Mouse (Mus musculus): ENCODE data around the gene Cmtr2. TPM values are rescaled to one million over a fixed set of nuclear protein-coding genes. Genes with fewer than 3 reads are reported as not detected.

Cmtr2 gene
- total RNA-seq (2014; rRNA removed): 13.9 and 15.0 TPM in 2 replicates
- polyA plus RNA-seq (2015; fragmentation: Nextera tagmentation; extraction: Ambion mirVana): 5.6 and 6.2 TPM in 2 replicates

DNA sequence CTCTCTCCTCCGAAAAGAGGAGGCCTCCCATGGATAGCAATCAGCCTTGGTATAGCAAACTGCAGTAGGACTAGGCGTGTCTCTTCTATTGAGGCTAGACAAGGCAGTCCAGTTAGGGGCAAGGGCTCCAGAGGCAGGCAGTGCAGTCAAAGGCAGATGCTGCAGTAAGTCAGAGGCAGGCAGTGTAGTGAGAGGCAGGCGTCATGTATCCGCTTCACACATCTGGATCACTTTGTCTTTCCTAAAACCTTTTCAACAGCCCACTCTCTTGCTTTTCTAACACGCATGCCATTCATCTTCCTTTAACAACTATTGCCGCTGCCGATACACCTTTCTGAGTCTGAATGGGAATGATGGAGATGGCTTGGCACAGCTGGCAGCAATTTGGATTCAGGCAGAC, at the start of gene Cmtr2:
Gene Cmtr2 (plus strand): TSS at position 301 of the 400 bp plus-strand sequence.
- ATAC-seq (no peak), DNase-seq (ENCODE audit: low spot score) (no peak)
- TF ChIP-seq CTCF (IDR thresholded peaks at IDR 0.05; ENCODE audit: low read depth): no peak
- H3K9me3 ChIP-seq (ENCODE audit: low read length): no peaks in the 10 kb centered on the region
- H3K4me1 ChIP-seq (ENCODE audit: insufficient read depth, low read length): peaks cover 8% of the 10 kb centered on the region
- no peaks in the 10 kb centered on the region for H3K27me3 ChIP-seq (ENCODE audit: insufficient read depth, low read length)
- H3K4me3 ChIP-seq (ENCODE audit: low read length): no peak within 1 kb of the TSS
- H3K9ac ChIP-seq (replicated peaks; ENCODE audit: low read length): no peak within 1 kb of the TSS
- H3K4me2 ChIP-seq (ENCODE audit: low read depth, low read length): no peak within 1 kb of the TSS
- 74% methylated on average over 7 of the region's 7 CpGs for WGBS
- no peaks in the 10 kb centered on the region for H3K36me3 ChIP-seq (ENCODE audit: insufficient read depth, low read length)
- H3K27ac ChIP-seq: no peak within 1 kb of the TSS

DNA sequence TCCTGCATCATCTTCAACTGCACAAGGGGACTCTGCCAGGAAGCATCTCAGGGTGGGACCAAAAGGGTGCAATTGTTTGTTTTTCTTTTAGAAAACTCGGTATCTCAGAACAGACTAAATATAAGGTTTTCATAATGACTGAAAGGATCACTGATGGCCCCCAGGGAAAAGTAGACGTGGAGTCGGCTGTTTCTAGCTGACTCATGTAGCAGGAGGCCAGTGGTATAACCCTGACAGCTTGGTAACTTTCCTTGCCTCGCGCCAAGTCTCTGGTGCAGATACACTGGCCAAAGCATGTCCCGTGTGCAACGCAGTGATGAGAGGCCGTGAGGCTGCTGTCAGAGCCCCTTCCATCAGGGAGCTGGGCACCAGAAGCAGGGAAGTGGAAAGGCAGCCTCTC, 49.2 kb upstream of the Cmtr2 start:
- no peak overlapping the region for H3K4me3 ChIP-seq (ENCODE audit: low read length)
- DNase-seq (ENCODE audit: low spot score) (no peak), ATAC-seq (no peak)
- H3K27me3 ChIP-seq (ENCODE audit: insufficient read depth, low read length): no peaks in the 10 kb centered on the region
- H3K36me3 ChIP-seq (ENCODE audit: insufficient read depth, low read length): no peaks in the 10 kb centered on the region
- no peaks in the 10 kb centered on the region for H3K9me3 ChIP-seq (ENCODE audit: low read length)
- no peak for TF ChIP-seq CTCF (IDR thresholded peaks at IDR 0.05; ENCODE audit: low read depth)
- no peak overlapping the region for H3K9ac ChIP-seq (replicated peaks; ENCODE audit: low read length)
- H3K27ac ChIP-seq: no peak overlapping the region
- H3K4me1 ChIP-seq (ENCODE audit: insufficient read depth, low read length): 0 out of 2 replicates have a peak, but pooled peaks cover 4% of the 10 kb centered on the region
- no peak overlapping the region for H3K4me2 ChIP-seq (ENCODE audit: low read depth, low read length)
- 71% methylated on average over 8 of the region's 8 CpGs for WGBS

DNA sequence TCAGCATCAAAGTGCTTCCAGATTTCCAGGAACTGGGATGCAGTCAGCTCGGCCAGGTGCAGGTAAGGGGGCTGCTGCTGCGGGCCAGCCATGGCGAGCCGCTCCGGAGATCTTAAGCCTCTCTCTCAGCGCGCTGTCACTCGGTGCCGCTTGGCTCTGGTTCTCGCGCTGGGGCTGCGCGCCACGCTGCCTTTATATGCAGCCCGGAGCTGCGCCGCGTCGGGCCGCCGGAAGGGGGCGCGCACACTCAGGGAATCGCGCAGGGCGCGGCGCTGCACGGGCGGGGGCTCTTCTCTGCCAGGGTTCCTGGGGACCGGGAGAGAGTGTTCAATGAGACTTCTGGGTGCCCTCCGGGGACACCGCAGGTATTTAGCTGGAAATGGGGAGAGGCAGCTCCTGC, 47.4 kb upstream of the Cmtr2 start, which contains the start of gene Calb2:
Gene Calb2 (minus strand): TSS at position 165 of the 400 bp plus-strand sequence.
- WGBS: 2% methylated on average over 33 of the region's 33 CpGs
- Histone ChIP-seq H3K9me3 (ENCODE audit: low read length) (no peaks in the 10 kb centered on the region), H3K9ac (replicated peaks; ENCODE audit: low read length) (no peak within 1 kb of the TSS; the same call in 1 of the 2 replicates), H3K36me3 (ENCODE audit: insufficient read depth, low read length) (no peaks in the 10 kb centered on the region), H3K4me2 (ENCODE audit: low read depth, low read length) (peak within 1 kb of the TSS; percentile 59), H3K27ac (no peak within 1 kb of the TSS), H3K4me1 (ENCODE audit: insufficient read depth, low read length) (no peaks in the 10 kb centered on the region), H3K4me3 (ENCODE audit: low read length) (peak within 1 kb of the TSS; percentile 30), H3K27me3 (ENCODE audit: insufficient read depth, low read length) (no peaks in the 10 kb centered on the region)
- peak; percentile 94 for ATAC-seq
- DNase-seq (ENCODE audit: low spot score): peak; percentile 90
- TF ChIP-seq CTCF (IDR thresholded peaks at IDR 0.05; ENCODE audit: low read depth): peak; percentile 70

DNA sequence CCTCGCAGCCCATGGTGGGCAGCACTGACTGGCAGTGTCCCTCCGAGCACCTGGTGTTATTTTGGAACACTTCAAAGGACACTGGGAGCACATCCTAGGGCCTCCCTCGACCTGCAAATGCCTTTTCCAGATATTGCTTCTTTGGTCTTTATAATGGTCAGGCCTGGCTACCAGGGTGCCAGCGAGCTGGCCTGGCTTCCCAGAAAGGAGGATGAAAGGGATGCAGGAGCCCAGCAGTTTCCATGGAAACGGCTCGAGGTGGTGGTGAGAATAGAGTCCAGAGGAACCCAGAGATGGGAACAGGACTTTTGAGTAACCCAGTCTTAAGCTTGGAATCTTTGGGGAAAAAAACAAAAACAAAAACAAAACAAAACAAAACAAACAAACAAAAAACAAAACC, 43.3 kb upstream of the Cmtr2 start:
- no peak overlapping the region; the same call in 1 of the 2 replicates for H3K27ac ChIP-seq
- DNase-seq (ENCODE audit: low spot score): peak; percentile 55
- H3K36me3 ChIP-seq (ENCODE audit: insufficient read depth, low read length): no peaks in the 10 kb centered on the region
- WGBS: 39% methylated on average over 6 of the region's 6 CpGs
- no peak overlapping the region for H3K4me3 ChIP-seq (ENCODE audit: low read length)
- ATAC-seq: no peak
- TF ChIP-seq CTCF (IDR thresholded peaks at IDR 0.05; ENCODE audit: low read depth): no peak
- no peak overlapping the region for H3K9ac ChIP-seq (replicated peaks; ENCODE audit: low read length)
- no peaks in the 10 kb centered on the region for H3K9me3 ChIP-seq (ENCODE audit: low read length)
- no peaks in the 10 kb centered on the region for H3K27me3 ChIP-seq (ENCODE audit: insufficient read depth, low read length)
- no peak overlapping the region for H3K4me2 ChIP-seq (ENCODE audit: low read depth, low read length)
- peaks cover 1% of the 10 kb centered on the region for H3K4me1 ChIP-seq (ENCODE audit: insufficient read depth, low read length)

DNA sequence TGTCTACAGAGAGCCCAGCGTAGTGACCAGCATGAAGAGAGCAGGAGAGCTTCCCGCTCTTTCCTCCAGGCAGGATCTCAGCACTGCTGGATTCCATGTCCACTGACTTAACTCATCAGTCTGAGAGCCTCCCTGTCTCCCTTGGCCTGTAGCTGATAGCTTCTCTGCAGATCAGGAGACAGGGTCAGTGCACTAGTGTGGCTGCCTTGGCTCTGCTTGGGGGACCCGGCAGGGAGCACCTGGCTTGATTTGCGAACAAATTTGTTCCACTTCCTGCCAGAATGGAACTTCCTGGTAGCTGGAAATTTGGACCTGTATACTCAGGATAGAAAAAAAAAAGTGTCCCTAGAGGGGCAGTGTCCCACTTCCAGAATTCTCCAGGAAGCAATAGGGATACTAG, 40.6 kb upstream of the Cmtr2 start:
- H3K4me1 ChIP-seq (ENCODE audit: insufficient read depth, low read length): peaks cover 9% of the 10 kb centered on the region
- WGBS: 79% methylated on average over 4 of the region's 4 CpGs
- TF ChIP-seq CTCF (IDR thresholded peaks at IDR 0.05; ENCODE audit: low read depth): no peak
- ATAC-seq (no peak), DNase-seq (ENCODE audit: low spot score) (no peak)
- H3K36me3 ChIP-seq (ENCODE audit: insufficient read depth, low read length): no peaks in the 10 kb centered on the region
- no peaks in the 10 kb centered on the region for H3K27me3 ChIP-seq (ENCODE audit: insufficient read depth, low read length)
- H3K27ac ChIP-seq: no peak overlapping the region
- H3K9ac ChIP-seq (replicated peaks; ENCODE audit: low read length): no peak overlapping the region
- H3K4me3 ChIP-seq (ENCODE audit: low read length): no peak overlapping the region
- no peak overlapping the region for H3K4me2 ChIP-seq (ENCODE audit: low read depth, low read length)
- no peaks in the 10 kb centered on the region for H3K9me3 ChIP-seq (ENCODE audit: low read length)

DNA sequence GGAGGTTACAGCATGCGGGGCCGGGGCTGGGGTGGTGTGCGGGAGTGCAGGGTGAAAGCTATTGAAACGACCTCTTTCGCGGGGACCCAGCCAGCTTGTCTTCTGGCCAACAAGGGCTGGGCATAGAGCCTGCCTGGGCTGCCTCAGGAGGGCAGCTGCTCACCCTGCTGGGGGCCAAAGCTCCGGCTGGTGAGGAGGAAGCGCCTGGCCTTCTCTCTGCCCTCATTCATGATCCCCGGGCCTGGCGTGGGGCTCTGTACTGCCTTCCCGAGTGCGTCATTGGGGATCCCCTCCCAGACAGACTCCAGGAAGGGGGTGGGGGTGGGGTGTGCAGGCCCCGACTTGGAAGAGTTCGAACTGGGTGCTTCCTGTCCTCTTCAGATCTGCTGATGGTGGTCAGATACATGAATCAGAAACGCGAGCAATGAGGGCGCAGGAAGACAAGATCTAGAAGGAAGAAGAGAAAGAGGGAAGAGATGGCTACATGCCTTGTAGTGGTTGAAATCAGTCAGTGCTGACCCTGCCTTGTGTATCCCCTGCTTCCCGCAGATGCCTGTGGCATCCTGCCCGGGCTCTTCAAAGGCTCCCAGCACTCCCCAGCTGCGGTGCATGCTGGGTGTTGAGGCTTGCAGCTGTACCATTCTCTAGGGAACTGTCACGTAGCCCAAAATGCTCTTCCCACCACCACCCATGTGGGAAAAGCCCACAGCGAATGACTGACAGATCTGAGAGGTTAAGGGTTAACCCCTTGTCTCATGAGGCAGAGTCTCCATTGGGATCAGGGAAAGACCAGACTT, 37.9 kb upstream of the Cmtr2 start:
- H3K4me2 ChIP-seq (ENCODE audit: low read depth, low read length): peak overlapping the region; percentile 23; the same call in 1 of the 2 replicates
- H3K9me3 ChIP-seq (ENCODE audit: low read length): no peaks in the 10 kb centered on the region
- H3K27ac ChIP-seq: peak overlapping the region; percentile 68
- H3K9ac ChIP-seq (replicated peaks; ENCODE audit: low read length): no peak overlapping the region
- DNase-seq (ENCODE audit: low spot score): peak; percentile 75
- H3K4me3 ChIP-seq (ENCODE audit: low read length): no peak overlapping the region
- peaks cover 11% of the 10 kb centered on the region for H3K4me1 ChIP-seq (ENCODE audit: insufficient read depth, low read length)
- no peaks in the 10 kb centered on the region for H3K36me3 ChIP-seq (ENCODE audit: insufficient read depth, low read length)
- no peak for TF ChIP-seq CTCF (IDR thresholded peaks at IDR 0.05; ENCODE audit: low read depth)
- WGBS: 18% methylated on average over 22 of the region's 22 CpGs
- H3K27me3 ChIP-seq (ENCODE audit: insufficient read depth, low read length): no peaks in the 10 kb centered on the region
- peak; percentile 91 for ATAC-seq
